Comparison of ENCODE assay signal across 25 mouse cellular contexts in the genomic region with DNA sequence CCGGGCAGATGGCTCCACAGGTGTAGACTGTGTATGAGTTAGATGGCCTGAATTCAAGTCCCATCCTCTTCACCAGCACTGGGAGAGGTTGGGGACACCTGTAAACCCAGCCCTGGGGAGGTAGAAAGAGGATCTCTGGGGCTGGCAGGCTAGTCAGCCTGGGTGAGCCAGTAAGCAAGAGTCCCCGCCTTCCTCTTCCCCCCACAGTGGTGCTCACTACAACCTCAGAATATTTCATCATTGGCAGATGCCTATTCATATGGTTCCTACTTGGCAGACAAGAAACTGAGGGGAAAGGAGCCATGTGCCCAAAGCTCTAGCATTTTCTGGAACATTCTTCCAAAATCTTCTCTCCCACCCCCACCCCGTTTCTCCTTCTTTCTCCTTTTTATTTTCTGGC. TPM values are rescaled to one million over a fixed set of nuclear protein-coding genes. Genes with fewer than 3 reads are reported as not detected.
"Had no signal": no experiment of that assay in that cellular context is flagged by ENCODE, and none has a peak within 500 bp of the region (broad histone marks: within the 10 kb centered on the region; RNA-seq: fewer than 3 reads in every experiment).

No protein-coding gene starts in this region.

- H3K4me2 ChIP-seq: limb, embryonic 13.5 days; liver, embryonic 12.5 days; liver, embryonic 15.5 days; lung, embryonic 15.5 days; midbrain, embryonic 12.5 days; midbrain, embryonic 15.5 days; neural tube, embryonic 12.5 days; neural tube, embryonic 15.5 days; stomach, embryonic 15.5 days had no signal

- H3K27me3 ChIP-seq: limb, embryonic 13.5 days; liver, embryonic 15.5 days; lung, embryonic 15.5 days; midbrain, embryonic 15.5 days; neural tube, embryonic 12.5 days; neural tube, embryonic 15.5 days; stomach, embryonic 15.5 days had no signal

- H3K36me3 ChIP-seq: limb, embryonic 10.5 days had no signal

- H3K4me1 ChIP-seq: limb, embryonic 13.5 days; liver, embryonic 15.5 days; lung, embryonic 15.5 days; midbrain, embryonic 12.5 days; midbrain, embryonic 15.5 days; neural tube, embryonic 12.5 days; neural tube, embryonic 15.5 days; stomach, embryonic 15.5 days had no signal

- H3K4me3 ChIP-seq: layer of hippocampus, adult 2 months; limb, embryonic 10.5 days; limb, embryonic 13.5 days; liver, embryonic 12.5 days; liver, embryonic 15.5 days; lung, embryonic 15.5 days; midbrain, embryonic 12.5 days; midbrain, embryonic 15.5 days; neural tube, embryonic 12.5 days; neural tube, embryonic 15.5 days; stomach, embryonic 15.5 days had no signal

- ATAC-seq: liver, embryonic 12.5 days; midbrain, embryonic 15.5 days had no signal

- DNase-seq: kidney, postnatal 25 days; layer of hippocampus, adult 9-11 months; liver; lung, adult 18-20 months; lung, postnatal 10 days; lung, postnatal 36 days; right cerebral cortex, adult 18-20 months; right cerebral cortex, postnatal 14 days; right cerebral cortex, postnatal 4 days; thymus, postnatal 25 days had no signal

- H3K9ac ChIP-seq: limb, embryonic 13.5 days; liver, embryonic 12.5 days; liver, embryonic 15.5 days; lung, embryonic 15.5 days; midbrain, embryonic 12.5 days; midbrain, embryonic 15.5 days; neural tube, embryonic 12.5 days; neural tube, embryonic 15.5 days; stomach, embryonic 15.5 days had no signal

- H3K27ac ChIP-seq: kidney, postnatal 0 days; layer of hippocampus, adult 2 months; limb, embryonic 10.5 days; limb, embryonic 13.5 days; liver, embryonic 12.5 days; liver, embryonic 15.5 days; lung, embryonic 15.5 days; midbrain, embryonic 12.5 days; midbrain, embryonic 15.5 days; neural tube, embryonic 12.5 days; neural tube, embryonic 15.5 days; stomach, embryonic 15.5 days had no signal

- H3K9me3 ChIP-seq: limb, embryonic 10.5 days; limb, embryonic 13.5 days; liver, embryonic 12.5 days; liver, embryonic 15.5 days; lung, embryonic 15.5 days; midbrain, embryonic 12.5 days; midbrain, embryonic 15.5 days; neural tube, embryonic 12.5 days; neural tube, embryonic 15.5 days; stomach, embryonic 15.5 days had no signal

RNA-seq across cellular contexts. Expression of a gene that starts 7.4 kb away (rescaled TPM):
- total RNA-seq: layer of hippocampus, adult 2 months; left cerebral cortex, postnatal 25 days had no signal
- polyA plus RNA-seq: kidney, postnatal 0 days; large intestine, adult 2 months; limb, embryonic 10.5 days; limb, embryonic 13.5 days; liver, embryonic 12.5 days; liver, embryonic 15.5 days; midbrain, embryonic 15.5 days; neural tube, embryonic 15.5 days; stomach, embryonic 15.5 days; thymus, postnatal 0 days had no signal
